Mouse (Mus musculus): ENCODE results near the gene Isca2. TPM values are rescaled to one million over a fixed set of nuclear protein-coding genes. Genes with fewer than 3 reads are reported as not detected.

Gene Isca2
- polyA plus RNA-seq, 1 experiment, result 47.1 TPM

- Histone ChIP-seq H3K4me1 (ENCODE audit: control insufficient read depth, insufficient read depth, low read length) (peaks cover 79% of the 10 kb centered on the region), H3K27ac (ENCODE audit: insufficient read depth, low read depth, low read length) (peak overlapping the region; percentile 65), H3K4me3 (ENCODE audit: insufficient read depth, low read length) (peak overlapping the region; percentile 18; the same call in 1 of the 2 replicates)
- no peak for TF ChIP-seq CTCF (IDR thresholded peaks at IDR 0.05; ENCODE audit: low read depth, low read length)
- TF ChIP-seq POLR2A (IDR thresholded peaks at IDR 0.05; ENCODE audit: borderline replicate concordance, low read depth, low read length), result no peak
These were observed 5.5 kb upstream of the Isca2 start for GRCm38 (mm10) chr12:84767510-84767909.

DNA sequence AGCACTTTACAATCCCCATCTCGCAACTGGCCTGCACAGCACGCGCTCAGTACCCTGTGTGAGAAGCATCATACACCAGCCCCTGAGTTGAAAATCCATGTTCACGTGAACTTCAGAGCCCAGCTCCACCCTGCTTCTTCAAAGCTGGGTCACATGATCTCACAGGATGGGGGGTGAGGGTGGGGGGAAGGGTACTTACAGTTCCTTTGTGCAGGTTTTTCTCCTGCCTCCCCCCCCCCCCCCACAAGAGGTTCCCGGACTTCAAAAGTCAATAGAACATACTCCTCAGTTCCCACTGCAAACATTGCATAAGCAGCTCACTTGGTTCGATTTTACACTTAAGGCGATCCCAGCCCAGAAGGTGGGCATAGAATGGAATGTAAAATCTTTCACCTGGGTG is 3.4 kb upstream of the Isca2 start:
- Histone ChIP-seq H3K27ac (ENCODE audit: insufficient read depth, low read depth, low read length) (no peak overlapping the region), H3K4me3 (ENCODE audit: insufficient read depth, low read length) (no peak overlapping the region), H3K4me1 (ENCODE audit: control insufficient read depth, insufficient read depth, low read length) (peaks cover 62% of the 10 kb centered on the region)
- TF ChIP-seq CTCF (IDR thresholded peaks at IDR 0.05; ENCODE audit: low read depth, low read length), result no peak
- no peak for TF ChIP-seq POLR2A (IDR thresholded peaks at IDR 0.05; ENCODE audit: borderline replicate concordance, low read depth, low read length)

- Histone ChIP-seq H3K27ac (ENCODE audit: insufficient read depth, low read depth, low read length) (peak overlapping the region; percentile 99), H3K4me1 (ENCODE audit: control insufficient read depth, insufficient read depth, low read length) (peaks cover 39% of the 10 kb centered on the region), H3K4me3 (ENCODE audit: insufficient read depth, low read length) (peak overlapping the region; percentile 95)
- TF ChIP-seq CTCF (IDR thresholded peaks at IDR 0.05; ENCODE audit: low read depth, low read length) (no peak), POLR2A (IDR thresholded peaks at IDR 0.05; ENCODE audit: borderline replicate concordance, low read depth, low read length) (no peak)
These were observed 1.0 kb upstream of the Isca2 start for GRCm38 (mm10) chr12:84771981-84772520.

GRCm38 (mm10) chr12:84773476-84773875 is 425 bp downstream of the Isca2 start:
- H3K4me1 ChIP-seq (ENCODE audit: control insufficient read depth, insufficient read depth, low read length), result peaks cover 27% of the 10 kb centered on the region
- peak overlapping the region; percentile 14 for H3K27ac ChIP-seq (ENCODE audit: insufficient read depth, low read depth, low read length)
- TF ChIP-seq POLR2A (IDR thresholded peaks at IDR 0.05; ENCODE audit: borderline replicate concordance, low read depth, low read length) (no peak), CTCF (IDR thresholded peaks at IDR 0.05; ENCODE audit: low read depth, low read length) (no peak)
- H3K4me3 ChIP-seq (ENCODE audit: insufficient read depth, low read length), result peak overlapping the region; percentile 75

- no peak overlapping the region for H3K27ac ChIP-seq (ENCODE audit: insufficient read depth, low read depth, low read length)
- H3K4me3 ChIP-seq (ENCODE audit: insufficient read depth, low read length), result no peak overlapping the region
These were observed 1.3 kb downstream of the Isca2 start for GRCm38 (mm10) chr12:84774376-84774775.

DNA sequence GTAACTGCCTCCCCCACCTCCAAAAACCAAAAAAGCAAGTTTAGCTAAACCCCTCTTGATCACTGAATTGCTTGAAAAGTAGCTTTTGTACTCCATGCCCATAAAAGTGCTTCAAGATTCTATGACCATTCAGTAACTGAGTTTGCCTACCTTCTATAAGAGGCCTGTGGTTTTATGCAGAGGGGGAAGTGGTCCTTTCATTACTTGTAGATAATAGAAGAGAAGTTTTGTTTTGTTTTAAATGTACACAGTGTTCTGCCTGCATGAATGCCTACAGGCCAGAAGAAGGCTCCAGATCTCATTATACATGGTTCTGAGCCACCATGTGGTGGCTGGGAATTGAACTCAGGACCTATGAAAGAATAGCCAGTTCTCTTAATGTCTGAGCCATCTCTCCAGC is 3.2 kb downstream of the Isca2 start:
- H3K27ac ChIP-seq (ENCODE audit: insufficient read depth, low read depth, low read length), result no peak overlapping the region
- no peak overlapping the region for H3K4me3 ChIP-seq (ENCODE audit: insufficient read depth, low read length)
- H3K4me1 ChIP-seq (ENCODE audit: control insufficient read depth, insufficient read depth, low read length), result peaks cover 4% of the 10 kb centered on the region
- no peak for TF ChIP-seq POLR2A (IDR thresholded peaks at IDR 0.05; ENCODE audit: borderline replicate concordance, low read depth, low read length)
- no peak for TF ChIP-seq CTCF (IDR thresholded peaks at IDR 0.05; ENCODE audit: low read depth, low read length)

More at GRCm38 (mm10) chr12:84774376-84774775, 1.3 kb downstream of the Isca2 start:
- no peak for TF ChIP-seq POLR2A (IDR thresholded peaks at IDR 0.05; ENCODE audit: borderline replicate concordance, low read depth, low read length)
- no peak for TF ChIP-seq CTCF (IDR thresholded peaks at IDR 0.05; ENCODE audit: low read depth, low read length)
- H3K4me1 ChIP-seq (ENCODE audit: control insufficient read depth, insufficient read depth, low read length), result peaks cover 19% of the 10 kb centered on the region

GRCm38 (mm10) chr12:84784604-84785381 is 11.7 kb downstream of the Isca2 start:
- Histone ChIP-seq H3K4me1 (ENCODE audit: control insufficient read depth, insufficient read depth, low read length) (no peaks in the 10 kb centered on the region; the same call in 1 of the 2 replicates), H3K4me3 (ENCODE audit: insufficient read depth, low read length) (no peak overlapping the region), H3K27ac (ENCODE audit: insufficient read depth, low read depth, low read length) (no peak overlapping the region)
- no peak for TF ChIP-seq POLR2A (IDR thresholded peaks at IDR 0.05; ENCODE audit: borderline replicate concordance, low read depth, low read length)
- TF ChIP-seq CTCF (IDR thresholded peaks at IDR 0.05; ENCODE audit: low read depth, low read length), result peak; percentile 85

DNA sequence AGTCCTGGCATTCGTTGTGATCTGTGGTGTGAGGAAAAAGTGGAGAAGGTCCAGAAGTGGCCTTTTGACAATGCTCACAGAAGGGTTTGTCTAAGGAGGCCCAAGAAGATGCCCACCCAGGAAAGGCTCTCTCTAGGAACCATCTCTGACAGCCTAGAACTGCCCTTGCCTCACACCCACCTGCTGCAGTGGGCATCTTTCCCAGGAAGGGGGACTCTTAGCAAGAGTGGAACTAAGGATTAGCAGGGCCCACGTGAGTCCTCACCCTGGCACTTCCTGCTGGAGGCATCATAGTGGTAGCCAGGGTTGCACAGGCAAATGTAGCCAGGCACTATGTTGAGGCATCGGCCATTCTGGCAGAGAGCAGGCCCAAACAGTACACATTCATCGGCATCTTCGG is 13.0 kb downstream of the Isca2 start:
- Histone ChIP-seq H3K27ac (ENCODE audit: insufficient read depth, low read depth, low read length) (no peak overlapping the region), H3K4me3 (ENCODE audit: insufficient read depth, low read length) (no peak overlapping the region), H3K4me1 (ENCODE audit: control insufficient read depth, insufficient read depth, low read length) (no peaks in the 10 kb centered on the region; the same call in 1 of the 2 replicates)
- TF ChIP-seq POLR2A (IDR thresholded peaks at IDR 0.05; ENCODE audit: borderline replicate concordance, low read depth, low read length) (no peak), CTCF (IDR thresholded peaks at IDR 0.05; ENCODE audit: low read depth, low read length) (no peak)

DNA sequence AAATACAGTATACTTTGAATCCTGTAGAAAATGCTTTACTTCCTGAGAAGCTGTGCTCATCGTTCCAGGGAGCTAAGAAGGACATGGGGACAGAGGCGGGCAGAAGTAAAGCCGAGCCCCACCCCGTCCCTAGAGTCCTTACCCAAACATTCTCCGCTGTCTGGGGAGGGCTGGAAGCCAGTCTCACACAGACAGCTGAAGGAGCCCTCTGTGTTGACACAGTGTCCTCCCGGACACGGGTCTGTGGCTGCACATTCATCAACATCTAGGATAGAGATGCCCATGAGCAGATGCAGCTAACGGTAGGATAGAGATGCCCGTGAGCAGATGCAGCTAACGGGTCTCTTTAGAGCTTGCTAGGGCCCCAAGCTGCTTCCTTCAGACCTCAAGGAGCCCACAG is 17.8 kb downstream of the Isca2 start:
- H3K27ac ChIP-seq (ENCODE audit: insufficient read depth, low read depth, low read length), result no peak overlapping the region
- H3K4me1 ChIP-seq (ENCODE audit: control insufficient read depth, insufficient read depth, low read length), result no peaks in the 10 kb centered on the region
- no peak overlapping the region for H3K4me3 ChIP-seq (ENCODE audit: insufficient read depth, low read length)
- TF ChIP-seq CTCF (IDR thresholded peaks at IDR 0.05; ENCODE audit: low read depth, low read length), result no peak
- no peak; the same call in 1 of the 2 replicates for TF ChIP-seq POLR2A (IDR thresholded peaks at IDR 0.05; ENCODE audit: borderline replicate concordance, low read depth, low read length)

DNA sequence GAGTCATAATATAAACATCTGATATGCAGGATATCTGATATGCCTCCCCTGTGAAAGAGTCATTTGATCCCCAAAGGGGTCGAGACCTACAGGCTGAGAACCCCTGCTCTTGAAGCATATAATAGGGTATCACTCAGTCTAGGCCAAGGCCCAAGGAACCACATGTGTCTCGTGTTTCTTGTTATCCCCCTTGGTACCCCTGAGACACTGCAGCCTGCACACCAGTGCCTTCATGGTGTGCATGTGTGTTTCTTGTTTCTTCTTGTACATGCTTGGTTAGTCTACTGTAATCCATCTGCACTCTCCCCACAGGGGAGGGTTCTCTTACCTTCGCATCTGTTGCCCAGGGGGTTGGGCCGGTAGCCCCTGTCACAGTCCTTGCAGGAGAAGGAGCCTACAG is 19.6 kb downstream of the Isca2 start:
- Histone ChIP-seq H3K4me1 (ENCODE audit: control insufficient read depth, insufficient read depth, low read length) (no peaks in the 10 kb centered on the region), H3K27ac (ENCODE audit: insufficient read depth, low read depth, low read length) (no peak overlapping the region), H3K4me3 (ENCODE audit: insufficient read depth, low read length) (no peak overlapping the region)
- TF ChIP-seq CTCF (IDR thresholded peaks at IDR 0.05; ENCODE audit: low read depth, low read length) (no peak), POLR2A (IDR thresholded peaks at IDR 0.05; ENCODE audit: borderline replicate concordance, low read depth, low read length) (no peak)

Data from bone marrow macrophage, adult 2 months (primary cell).